Mouse (Mus musculus) olfactory bulb, adult 2 months (tissue): ENCODE measurements around the gene Stn1. TPM values are rescaled to one million over a fixed set of nuclear protein-coding genes. Genes with fewer than 3 reads are reported as not detected.

Experiments used
- H3K27ac ChIP-seq: fragments of 200-500 bp; 2 replicates; pipeline ENCODE4 v1.5.1; 2012; ENCODE audit warnings: low read depth, low read length; ENCODE audit not compliant: insufficient read depth
- H3K4me1 ChIP-seq: fragments of 200-500 bp; 2 replicates; pipeline ENCODE4 v1.6.1; 2012; ENCODE audit warnings: low read length; ENCODE audit not compliant: control insufficient read depth, insufficient read depth
- H3K4me3 ChIP-seq: fragments of 200-500 bp; 2 replicates; pipeline ENCODE4 v1.5.1; 2012; ENCODE audit warnings: mild to moderate bottlenecking, low read depth, low read length, moderate library complexity; ENCODE audit not compliant: insufficient read depth
- CTCF ChIP-seq: fragments of 200-500 bp; IDR thresholded peaks from 2 replicates; pipeline ENCODE4 v1.5.1; 2012; ENCODE audit warnings: low read depth, mild to moderate bottlenecking, low read length, moderate library complexity; ENCODE audit not compliant: insufficient read depth
- POLR2A ChIP-seq: fragments of 200-500 bp; IDR thresholded peaks from 2 replicates; pipeline ENCODE4 v1.6.1; 2012; ENCODE audit warnings: mild to moderate bottlenecking, low read depth, low read length, moderate library complexity; ENCODE audit not compliant: insufficient read depth
- WGBS: fragments of 180-500 bp; shearing (Covaris S2); methylation state at CpG from one replicate; pipeline ENCODE4 v1.1.7; 2018; 5-methylcytosine and 5-hydroxymethylcytosine counted together
- polyA plus RNA-seq: library from polyadenylated mRNA; stranded (reverse); fragments of >200 nt; gene quantifications from 2 replicates; pipeline ENCODE4 v1.2.4, GENCODE M21; 2012; ENCODE audit warnings: low replicate concordance; ENCODE audit not compliant: missing spikeins, insufficient read depth, insufficient read length

Stn1 gene
- polyA plus RNA-seq, 1 experiment = not detected

DNA sequence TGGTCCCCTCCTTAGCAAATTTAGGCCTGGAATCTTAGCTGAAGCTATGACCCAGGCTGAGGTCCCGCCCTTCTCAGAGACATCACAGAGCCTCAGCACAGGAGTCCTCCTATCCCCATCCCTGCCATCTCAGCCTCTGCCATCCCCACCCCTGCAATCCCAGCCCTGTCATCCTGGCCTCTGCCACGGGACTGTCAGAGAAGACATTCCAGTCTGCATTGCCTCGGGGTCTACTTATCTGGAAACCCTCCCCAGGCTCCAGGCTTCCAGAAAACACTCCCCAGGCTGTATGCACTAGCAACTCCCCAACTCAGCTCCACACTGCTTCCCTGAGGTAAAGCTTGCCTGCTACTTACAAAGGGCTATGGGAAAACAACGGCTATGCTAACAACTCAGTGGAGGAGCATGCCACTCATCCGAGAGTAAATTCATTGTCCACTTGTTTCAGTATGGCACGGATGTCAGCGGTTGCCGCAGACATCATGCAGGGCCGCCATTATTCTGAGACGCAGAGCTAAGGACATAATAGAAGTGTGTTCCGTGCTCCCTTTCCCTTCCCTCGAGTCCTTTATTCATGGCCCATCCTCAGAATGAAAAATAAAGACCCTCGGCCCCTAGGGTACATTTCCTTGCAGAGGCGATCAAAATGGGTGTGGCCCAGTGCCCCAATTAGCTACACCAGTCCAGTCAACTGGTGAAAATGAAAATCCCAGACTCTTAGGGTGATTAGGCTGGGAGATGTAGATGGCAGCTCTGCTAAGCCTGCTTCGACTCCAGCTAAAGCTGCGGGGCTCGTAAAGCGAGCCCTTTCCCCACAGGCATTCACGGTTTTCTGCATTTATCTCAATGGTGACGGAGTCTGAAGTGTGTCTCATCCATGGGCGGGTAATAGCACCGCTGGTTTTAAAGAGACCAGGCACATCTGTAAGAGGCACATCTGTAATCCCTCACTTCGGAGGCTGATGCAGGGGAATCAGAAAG is 44.0 kb downstream of the Stn1 start:
- H3K27ac ChIP-seq = no peak overlapping the region
- peaks cover 7% of the 10 kb centered on the region; the same call in 1 of the 2 replicates for H3K4me1 ChIP-seq
- no peak overlapping the region for H3K4me3 ChIP-seq
- no peak for TF ChIP-seq CTCF
- TF ChIP-seq POLR2A = no peak
- 30% methylated on average over 23 of the region's 23 CpGs for WGBS

DNA sequence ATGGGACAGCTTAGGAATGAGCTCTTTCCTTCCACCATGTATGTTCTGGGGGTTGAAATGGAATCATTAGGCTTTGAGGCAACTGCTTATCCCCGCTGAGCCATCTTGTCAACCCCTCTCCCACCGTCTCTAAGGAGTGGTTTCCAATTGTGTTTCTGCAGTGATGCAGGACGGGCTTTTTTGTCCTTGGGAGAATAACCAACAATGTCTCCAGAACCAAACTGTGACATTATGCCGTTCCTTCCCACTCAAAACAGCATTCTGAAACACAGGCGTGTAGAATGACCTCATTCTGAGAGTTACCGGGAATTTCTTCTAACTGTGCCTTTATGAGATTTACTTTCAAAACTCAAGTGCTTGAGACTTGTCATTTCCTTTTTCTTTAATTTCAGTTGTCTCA is 44.9 kb downstream of the Stn1 start:
- 71% methylated on average over 6 of the region's 6 CpGs for WGBS
- TF ChIP-seq POLR2A (no peak), CTCF (no peak)
- Histone ChIP-seq H3K27ac (no peak overlapping the region), H3K4me1 (0 out of 2 replicates have a peak, but pooled peaks cover 2% of the 10 kb centered on the region), H3K4me3 (no peak overlapping the region)

DNA sequence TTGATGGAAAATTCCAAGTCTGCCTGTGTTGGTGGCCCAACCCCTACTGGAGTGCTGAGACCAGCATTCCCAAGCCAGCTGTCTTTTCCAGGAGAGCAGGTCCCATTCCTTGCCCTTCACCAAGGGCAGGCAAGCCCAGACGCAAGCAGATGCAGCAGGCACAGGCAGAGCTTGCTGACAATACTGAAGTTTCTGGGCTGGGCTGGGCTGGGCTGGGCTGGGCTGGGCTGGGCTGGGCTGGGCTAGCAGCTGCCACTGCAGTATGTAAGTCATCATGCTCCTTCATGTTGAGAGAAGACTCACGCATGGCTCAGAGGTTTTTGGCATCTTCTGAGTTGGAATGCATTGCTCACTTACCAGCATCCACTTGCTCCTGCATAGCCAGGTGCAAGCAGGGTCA is 45.5 kb downstream of the Stn1 start:
- Histone ChIP-seq H3K4me3 (no peak overlapping the region), H3K27ac (no peak overlapping the region), H3K4me1 (0 out of 2 replicates have a peak, but pooled peaks cover 2% of the 10 kb centered on the region)
- WGBS = 98% methylated on average over 2 of the region's 2 CpGs
- TF ChIP-seq POLR2A = no peak
- no peak for TF ChIP-seq CTCF

DNA sequence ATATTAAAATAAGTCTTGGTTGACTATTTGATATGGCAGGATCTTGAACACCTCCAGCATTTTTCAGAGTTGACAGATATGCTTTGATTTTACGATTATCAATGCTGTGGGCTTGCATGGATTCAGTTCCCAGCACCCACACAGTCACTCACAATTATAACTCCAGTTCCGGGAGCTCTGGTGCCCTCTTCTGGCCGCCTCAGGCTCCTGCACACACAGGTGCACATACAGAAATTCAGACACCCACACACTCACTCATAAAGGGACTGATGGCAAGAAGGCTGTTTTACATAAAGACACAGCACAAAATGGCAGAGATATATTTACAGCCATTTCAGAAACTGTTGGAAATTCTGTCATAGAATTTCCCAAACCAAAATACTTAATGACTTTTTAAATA is 48.1 kb downstream of the Stn1 start:
- Histone ChIP-seq H3K4me1 (peaks cover 7% of the 10 kb centered on the region), H3K4me3 (no peak overlapping the region), H3K27ac (no peak overlapping the region)
- TF ChIP-seq CTCF = no peak
- no peak for TF ChIP-seq POLR2A
- WGBS = 90% methylated on average over 3 of the region's 3 CpGs

DNA sequence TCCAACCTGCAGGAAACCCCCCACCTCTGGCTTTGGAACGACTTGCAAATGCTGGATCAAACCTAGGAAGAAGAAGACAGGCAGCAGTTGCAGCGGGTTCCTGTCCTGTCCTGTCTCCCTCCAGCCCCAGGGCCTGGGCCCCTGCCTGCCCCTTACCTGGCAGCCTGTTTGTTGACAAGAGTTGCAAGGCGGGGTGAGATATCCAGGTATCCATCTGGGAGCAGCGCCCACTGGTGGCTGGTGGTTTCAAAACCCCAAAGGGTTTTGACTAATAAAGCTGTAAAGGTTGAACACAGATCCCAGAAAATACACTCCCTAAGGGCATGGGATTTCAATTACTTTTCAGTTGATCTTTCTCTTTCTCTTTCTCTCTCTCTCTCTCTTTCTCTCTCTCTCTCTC is 49.1 kb downstream of the Stn1 start:
- Histone ChIP-seq H3K27ac (no peak overlapping the region), H3K4me1 (peaks cover 7% of the 10 kb centered on the region), H3K4me3 (no peak overlapping the region)
- 55% methylated on average over 4 of the region's 4 CpGs for WGBS
- TF ChIP-seq CTCF (no peak), POLR2A (no peak)

DNA sequence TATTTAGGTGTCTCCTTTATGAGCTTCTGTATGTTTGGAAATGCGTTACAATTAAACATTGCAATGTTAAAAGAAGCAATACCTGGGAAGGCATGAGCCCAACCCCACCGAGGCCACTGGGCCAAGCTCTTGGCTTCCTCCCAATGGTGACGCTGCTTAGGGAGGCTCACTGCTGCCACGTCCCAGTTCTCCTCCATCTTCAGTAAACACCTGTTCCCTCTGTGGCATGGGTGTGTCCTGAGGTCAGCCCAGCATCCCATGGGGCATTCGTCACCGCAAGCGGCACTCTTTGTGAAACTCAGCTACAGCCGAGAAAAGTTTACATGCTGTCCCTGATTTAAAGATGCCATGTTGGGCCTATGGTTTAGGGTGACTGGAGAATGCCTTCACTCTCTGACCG is 49.7 kb downstream of the Stn1 start:
- TF ChIP-seq CTCF (no peak), POLR2A (no peak)
- peaks cover 7% of the 10 kb centered on the region for H3K4me1 ChIP-seq
- H3K27ac ChIP-seq = no peak overlapping the region
- 91% methylated on average over 9 of the region's 9 CpGs for WGBS
- H3K4me3 ChIP-seq = no peak overlapping the region

DNA sequence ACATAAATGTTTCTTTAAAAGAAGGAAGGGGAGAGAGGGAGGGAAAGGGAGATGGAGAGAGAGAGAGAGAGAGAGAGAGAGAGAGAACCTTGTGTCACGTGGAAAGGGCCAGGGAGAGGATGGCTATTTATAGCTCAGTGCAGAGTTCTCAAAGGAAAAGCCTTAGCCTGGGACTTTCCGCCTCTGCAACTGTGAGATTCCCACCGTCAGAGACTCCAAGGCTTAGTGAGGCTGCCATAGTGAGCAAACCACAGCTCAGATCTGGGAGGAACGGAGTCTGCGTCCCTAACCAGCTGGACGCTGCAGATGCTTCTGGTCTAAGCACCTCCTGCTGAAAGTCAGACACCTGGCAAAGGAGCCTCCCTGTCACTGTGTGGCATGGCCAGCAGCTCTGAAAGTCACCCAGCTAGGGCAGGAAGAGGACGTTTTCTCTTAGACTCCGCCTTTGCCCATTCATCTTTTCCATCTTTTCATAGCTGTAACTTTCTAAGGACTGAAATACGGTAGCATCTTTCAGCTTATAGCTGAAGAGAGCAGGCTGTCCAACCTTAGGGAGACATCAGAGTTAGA is 51.2 kb downstream of the Stn1 start:
- WGBS = 27% methylated on average over 9 of the region's 9 CpGs
- Histone ChIP-seq H3K27ac (no peak overlapping the region), H3K4me1 (peaks cover 4% of the 10 kb centered on the region), H3K4me3 (no peak overlapping the region)
- TF ChIP-seq POLR2A (no peak), CTCF (no peak)

DNA sequence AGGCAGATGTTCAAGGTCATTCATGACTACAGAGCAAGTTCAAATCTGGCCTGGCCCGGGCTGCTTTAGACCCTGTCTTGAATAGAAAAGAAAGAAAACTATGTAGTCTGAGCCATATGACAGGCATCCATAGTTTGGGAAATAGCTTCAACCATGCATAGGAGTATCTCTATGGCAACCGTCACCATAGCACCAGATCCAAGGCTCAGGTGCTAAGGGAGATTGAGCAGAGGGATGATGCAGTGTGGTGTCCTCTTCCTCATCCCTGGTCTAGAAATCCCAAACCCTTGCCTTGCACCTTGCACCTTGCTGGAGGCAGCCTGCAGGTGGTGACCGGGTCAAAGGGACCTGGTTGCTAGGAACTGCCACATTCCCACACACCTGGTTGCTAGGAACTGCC is 53.2 kb downstream of the Stn1 start:
- WGBS = 96% methylated on average over 3 of the region's 3 CpGs
- Histone ChIP-seq H3K4me3 (no peak overlapping the region), H3K4me1 (peaks cover 4% of the 10 kb centered on the region), H3K27ac (no peak overlapping the region)
- TF ChIP-seq POLR2A = no peak
- TF ChIP-seq CTCF = no peak

DNA sequence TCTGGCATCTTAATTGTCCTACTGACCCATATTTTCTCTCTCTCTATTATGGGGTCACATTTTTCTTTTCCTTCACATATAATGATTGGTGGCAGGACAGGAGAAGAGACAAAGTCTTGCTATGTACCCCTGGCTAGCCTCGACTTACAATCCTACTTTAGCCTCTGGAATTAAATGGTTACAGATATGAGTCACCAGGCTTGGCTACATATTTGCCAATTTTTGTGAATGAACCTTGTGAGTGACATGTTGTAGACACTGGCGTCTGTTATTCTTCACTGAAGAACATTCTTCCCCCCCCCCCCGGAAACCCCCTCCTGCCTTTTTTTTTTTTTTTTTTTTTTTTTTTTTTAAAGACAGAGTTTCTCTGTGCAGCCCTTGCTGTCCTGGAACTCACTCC is 54.0 kb downstream of the Stn1 start:
- Histone ChIP-seq H3K4me1 (peaks cover 4% of the 10 kb centered on the region), H3K4me3 (no peak overlapping the region), H3K27ac (no peak overlapping the region)
- no peak for TF ChIP-seq CTCF
- TF ChIP-seq POLR2A = no peak
- 79% methylated on average over 3 of the region's 3 CpGs for WGBS
